Mouse (Mus musculus): ENCODE results near the gene Ccdc141. TPM values are rescaled to one million over a fixed set of nuclear protein-coding genes. Genes with fewer than 3 reads are reported as not detected.

Gene Ccdc141
- polyA plus RNA-seq (2012; rRNA removed), result 12.8 and 15.9 TPM in 2 replicates

GRCm38 (mm10) chr2:77170633-77171105 lies at the start of gene Ccdc141:
Gene Ccdc141, minus strand, starts transcription at chr2:77170636.
- DNase-seq (ENCODE audit: extremely low spot score in 1 of 2, low spot score in 1 of 2), result no peak

- no peak for DNase-seq (ENCODE audit: extremely low spot score in 1 of 2, low spot score in 1 of 2)
Measured at GRCm38 (mm10) chr2:77212885-77213284, 42.4 kb upstream of the Ccdc141 start.

- DNase-seq (ENCODE audit: extremely low spot score in 1 of 2, low spot score in 1 of 2), result no peak
Measured at GRCm38 (mm10) chr2:77206951-77207350, 36.5 kb upstream of the Ccdc141 start.

- DNase-seq (ENCODE audit: extremely low spot score in 1 of 2, low spot score in 1 of 2), result peak in 1 of 2 experiments; percentile 62
Measured at GRCm38 (mm10) chr2:77203916-77204315, 33.5 kb upstream of the Ccdc141 start.

GRCm38 (mm10) chr2:77201900-77202299 lies 31.5 kb upstream of the Ccdc141 start:
- DNase-seq (ENCODE audit: extremely low spot score in 1 of 2, low spot score in 1 of 2), result peak in 1 of 2 experiments; percentile 55

- DNase-seq (ENCODE audit: extremely low spot score in 1 of 2, low spot score in 1 of 2), result no peak
Measured at GRCm38 (mm10) chr2:77200958-77201614, 30.6 kb upstream of the Ccdc141 start.

- DNase-seq (ENCODE audit: extremely low spot score in 1 of 2, low spot score in 1 of 2), result no peak
Measured at GRCm38 (mm10) chr2:77200379-77200778, 29.9 kb upstream of the Ccdc141 start.

- DNase-seq (ENCODE audit: extremely low spot score in 1 of 2, low spot score in 1 of 2), result no peak
Measured at GRCm38 (mm10) chr2:77198246-77198645, 27.8 kb upstream of the Ccdc141 start.

GRCm38 (mm10) chr2:77196819-77197218 lies 26.4 kb upstream of the Ccdc141 start:
- DNase-seq (ENCODE audit: extremely low spot score in 1 of 2, low spot score in 1 of 2), result no peak

- no peak for DNase-seq (ENCODE audit: extremely low spot score in 1 of 2, low spot score in 1 of 2)
Measured at GRCm38 (mm10) chr2:77195056-77195455, 24.6 kb upstream of the Ccdc141 start.

- no peak for DNase-seq (ENCODE audit: extremely low spot score in 1 of 2, low spot score in 1 of 2)
Measured at GRCm38 (mm10) chr2:77191811-77192210, 21.4 kb upstream of the Ccdc141 start.

- no peak for DNase-seq (ENCODE audit: extremely low spot score in 1 of 2, low spot score in 1 of 2)
Measured at GRCm38 (mm10) chr2:77190891-77191290, 20.5 kb upstream of the Ccdc141 start.

GRCm38 (mm10) chr2:77190301-77190700 lies 19.9 kb upstream of the Ccdc141 start:
- no peak for DNase-seq (ENCODE audit: extremely low spot score in 1 of 2, low spot score in 1 of 2)

GRCm38 (mm10) chr2:77189671-77190070 lies 19.2 kb upstream of the Ccdc141 start:
- no peak for DNase-seq (ENCODE audit: extremely low spot score in 1 of 2, low spot score in 1 of 2)

- DNase-seq (ENCODE audit: extremely low spot score in 1 of 2, low spot score in 1 of 2), result no peak
Measured at GRCm38 (mm10) chr2:77187501-77187900, 17.1 kb upstream of the Ccdc141 start.

GRCm38 (mm10) chr2:77186912-77187311 lies 16.5 kb upstream of the Ccdc141 start:
- no peak for DNase-seq (ENCODE audit: extremely low spot score in 1 of 2, low spot score in 1 of 2)

GRCm38 (mm10) chr2:77184049-77184571 lies 13.7 kb upstream of the Ccdc141 start:
- no peak for DNase-seq (ENCODE audit: extremely low spot score in 1 of 2, low spot score in 1 of 2)

GRCm38 (mm10) chr2:77183646-77184045 lies 13.2 kb upstream of the Ccdc141 start:
- peak in 1 of 2 experiments; percentile 36 for DNase-seq (ENCODE audit: extremely low spot score in 1 of 2, low spot score in 1 of 2)

GRCm38 (mm10) chr2:77182996-77183380 lies 12.6 kb upstream of the Ccdc141 start:
- DNase-seq (ENCODE audit: extremely low spot score in 1 of 2, low spot score in 1 of 2), result no peak

- DNase-seq (ENCODE audit: extremely low spot score in 1 of 2, low spot score in 1 of 2), result no peak
Measured at GRCm38 (mm10) chr2:77182271-77182995, 12.0 kb upstream of the Ccdc141 start.

- no peak for DNase-seq (ENCODE audit: extremely low spot score in 1 of 2, low spot score in 1 of 2)
Measured at GRCm38 (mm10) chr2:77177472-77177871, 7.0 kb upstream of the Ccdc141 start.

- DNase-seq (ENCODE audit: extremely low spot score in 1 of 2, low spot score in 1 of 2), result no peak
Measured at GRCm38 (mm10) chr2:77176413-77176812, 6.0 kb upstream of the Ccdc141 start.

Measured in frontal cortex, adult 2 months (tissue).